Mouse (Mus musculus) bone marrow macrophage, adult 2 months (primary cell): Measurements from ENCODE around the gene Vmn1r138.
"Not testable (repeated sequence)": the region's sequence is repeated elsewhere in the genome, so short reads cannot be mapped to it uniquely, and the experiment has no call there.

Source experiments
- CTCF ChIP-seq: IDR thresholded peaks from 2 replicates; pipeline ENCODE4 v1.5.1; 2012; ENCODE audit warnings: low read depth, mild to moderate bottlenecking, low read length, moderate library complexity
- POLR2A ChIP-seq: IDR thresholded peaks from 2 replicates; pipeline ENCODE4 v1.6.1; 2012; ENCODE audit warnings: mild to moderate bottlenecking, low read depth, low read length, borderline replicate concordance

- not testable (repeated sequence) for TF ChIP-seq POLR2A, CTCF
Measured at GRCm38 (mm10) chr7:21994287-21994686, 34.4 kb downstream of the Vmn1r138 start, which contains the start of gene Vmn1r137.
